Mouse (Mus musculus): ENCODE measurements around the gene Syt7. TPM values are rescaled to one million over a fixed set of nuclear protein-coding genes. Genes with fewer than 3 reads are reported as not detected.

The Syt7 gene
- total and polyA plus RNA-seq, 2 experiments from 2014 or later: 19.2 to 110 TPM

DNA sequence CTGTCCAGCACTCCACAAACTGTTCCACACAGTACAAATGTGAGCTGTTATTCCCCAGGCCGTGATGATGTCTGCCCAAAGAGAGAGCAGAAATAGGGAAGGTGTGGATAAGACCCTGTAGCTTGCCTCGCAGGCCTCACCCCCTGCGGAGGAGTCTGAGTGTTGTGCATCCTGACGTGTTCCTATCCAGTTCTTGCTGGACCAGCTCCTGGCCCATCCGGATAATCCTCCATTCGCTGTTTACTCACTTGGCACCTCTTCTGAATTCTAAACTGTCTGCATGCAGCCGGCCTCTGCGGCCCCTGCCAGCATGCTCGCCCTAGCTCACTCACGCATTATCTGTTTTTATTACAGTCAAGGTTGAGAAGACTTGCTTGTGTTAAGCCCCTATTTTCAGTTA lies 15.5 kb downstream of the Syt7 start:
- DNase-seq (no peak), ATAC-seq (peak; percentile 32; the same call in 1 of the 2 replicates)
- H3K9ac ChIP-seq: no peak overlapping the region
- TF ChIP-seq CTCF (IDR thresholded peaks at IDR 0.05; ENCODE audit: low read depth): no peak
- H3K36me3 ChIP-seq (ENCODE audit: insufficient read depth): no peaks in the 10 kb centered on the region
- 40% methylated on average over 10 of the region's 10 CpGs for WGBS
- H3K4me1 ChIP-seq (ENCODE audit: insufficient read depth): peaks cover 10% of the 10 kb centered on the region; the same call in 1 of the 2 replicates
- H3K4me2 ChIP-seq (ENCODE audit: low read depth): no peak overlapping the region
- no peaks in the 10 kb centered on the region for H3K27me3 ChIP-seq (ENCODE audit: insufficient read depth, low read length)
- H3K9me3 ChIP-seq (ENCODE audit: low read length): no peaks in the 10 kb centered on the region
- no peak overlapping the region for H3K4me3 ChIP-seq (ENCODE audit: low read depth, low read length)
- no peak overlapping the region for H3K27ac ChIP-seq (ENCODE audit: low read depth, low read length)

DNA sequence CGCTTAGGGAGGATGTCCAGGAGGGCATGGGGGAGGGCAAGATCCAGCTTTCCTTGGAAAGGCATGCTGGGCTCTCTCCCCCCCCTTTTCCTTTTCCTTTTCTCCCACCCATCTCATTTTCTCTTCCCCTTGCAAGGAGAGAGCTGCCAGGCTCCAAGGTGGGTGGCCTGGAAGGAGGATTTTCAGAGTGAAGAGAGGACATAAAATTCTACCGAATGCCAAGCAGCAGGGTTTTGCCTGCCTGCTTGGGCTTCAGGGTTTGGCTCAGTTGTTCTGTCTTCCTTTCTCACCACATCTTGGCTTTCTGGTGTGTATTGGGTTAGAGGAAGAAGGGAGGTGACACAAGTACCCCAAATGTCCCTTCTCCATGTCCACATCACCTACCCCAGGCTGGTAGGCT lies 16.0 kb downstream of the Syt7 start:
- TF ChIP-seq CTCF (IDR thresholded peaks at IDR 0.05; ENCODE audit: low read depth): no peak
- 52% methylated on average over 2 of the region's 2 CpGs for WGBS
- DNase-seq (no peak), ATAC-seq (no peak)
- Histone ChIP-seq H3K27me3 (ENCODE audit: insufficient read depth, low read length) (no peaks in the 10 kb centered on the region), H3K4me3 (ENCODE audit: low read depth, low read length) (no peak overlapping the region), H3K36me3 (ENCODE audit: insufficient read depth) (no peaks in the 10 kb centered on the region), H3K9me3 (ENCODE audit: low read length) (no peaks in the 10 kb centered on the region), H3K27ac (ENCODE audit: low read depth, low read length) (no peak overlapping the region), H3K9ac (no peak overlapping the region), H3K4me2 (ENCODE audit: low read depth) (no peak overlapping the region), H3K4me1 (ENCODE audit: insufficient read depth) (peaks cover 10% of the 10 kb centered on the region; the same call in 1 of the 2 replicates)

DNA sequence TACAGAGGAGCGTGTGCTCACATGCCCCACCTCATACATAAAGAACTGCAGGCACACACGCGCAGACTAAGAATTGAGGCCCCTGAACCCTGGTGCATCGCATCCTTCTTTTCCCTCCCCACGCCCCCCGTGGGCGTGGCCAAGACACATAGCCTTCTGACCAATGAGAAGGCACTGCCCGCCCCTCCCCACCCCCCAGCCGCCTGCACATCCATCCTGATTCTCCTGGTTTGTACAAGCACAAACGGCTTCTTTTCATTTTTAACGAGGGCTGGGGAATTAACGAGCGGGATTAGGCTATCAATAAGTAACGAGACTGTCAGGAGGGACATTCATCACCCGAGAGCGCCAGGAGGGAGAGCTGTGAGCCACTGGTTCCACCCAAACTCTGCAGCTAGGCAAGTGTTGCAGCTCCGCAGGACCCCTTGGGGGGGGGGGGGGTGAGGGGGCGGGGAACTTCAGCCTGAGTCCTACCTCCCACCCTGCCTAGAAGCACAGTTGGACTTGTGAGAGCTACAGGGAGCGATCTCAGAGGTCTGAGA lies 24.9 kb downstream of the Syt7 start:
- 1% methylated on average over 18 of the region's 19 CpGs for WGBS
- ATAC-seq: peak; percentile 92

DNA sequence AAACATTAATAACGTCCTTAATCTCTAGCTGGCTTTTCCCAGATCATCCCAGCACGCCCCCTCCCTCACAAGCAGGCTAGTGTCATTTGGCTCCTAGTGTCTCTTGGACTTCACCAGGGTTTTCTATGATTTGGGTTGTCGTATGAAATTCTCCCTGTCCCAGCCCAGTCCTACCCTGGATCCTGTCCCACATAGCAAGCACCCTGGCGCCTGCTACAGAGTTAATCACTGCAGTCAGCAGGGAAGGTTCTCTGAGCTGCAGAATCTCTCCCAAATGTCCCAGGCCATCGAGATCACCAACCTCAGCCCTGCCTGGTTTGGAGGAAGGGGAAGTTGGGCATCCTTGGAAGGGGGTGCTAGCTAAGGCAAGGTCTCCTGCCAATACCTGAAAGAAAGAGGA lies 26.6 kb downstream of the Syt7 start:
- no peaks in the 10 kb centered on the region for H3K9me3 ChIP-seq (ENCODE audit: low read length)
- no peak overlapping the region for H3K9ac ChIP-seq
- no peak for DNase-seq
- peaks cover 5% of the 10 kb centered on the region for H3K4me1 ChIP-seq (ENCODE audit: insufficient read depth)
- no peak overlapping the region for H3K4me3 ChIP-seq (ENCODE audit: low read depth, low read length)
- no peak for ATAC-seq
- no peak for TF ChIP-seq CTCF (IDR thresholded peaks at IDR 0.05; ENCODE audit: low read depth)
- no peaks in the 10 kb centered on the region for H3K27me3 ChIP-seq (ENCODE audit: insufficient read depth, low read length)
- H3K27ac ChIP-seq (ENCODE audit: low read depth, low read length): no peak overlapping the region
- H3K4me2 ChIP-seq (ENCODE audit: low read depth): no peak overlapping the region
- WGBS: 75% methylated on average over 5 of the region's 5 CpGs
- H3K36me3 ChIP-seq (ENCODE audit: insufficient read depth): peaks cover 5% of the 10 kb centered on the region; the same call in 1 of the 2 replicates

More for the DNA sequence above, 24.9 kb downstream of the Syt7 start:
- Histone ChIP-seq H3K9me3 (ENCODE audit: low read length) (no peaks in the 10 kb centered on the region), H3K27ac (ENCODE audit: low read depth, low read length) (0 out of 2 replicates have a peak overlapping the region, but pooled peaks have one; percentile 21), H3K4me3 (ENCODE audit: low read depth, low read length) (peak overlapping the region; percentile 28), H3K9ac (peak overlapping the region; percentile 49), H3K4me1 (ENCODE audit: insufficient read depth) (peaks cover 5% of the 10 kb centered on the region), H3K27me3 (ENCODE audit: insufficient read depth, low read length) (no peaks in the 10 kb centered on the region), H3K4me2 (ENCODE audit: low read depth) (peak overlapping the region; percentile 49), H3K36me3 (ENCODE audit: insufficient read depth) (peaks cover 5% of the 10 kb centered on the region; the same call in 1 of the 2 replicates)
- peak; percentile 86 for DNase-seq
- TF ChIP-seq CTCF (IDR thresholded peaks at IDR 0.05; ENCODE audit: low read depth): no peak

DNA sequence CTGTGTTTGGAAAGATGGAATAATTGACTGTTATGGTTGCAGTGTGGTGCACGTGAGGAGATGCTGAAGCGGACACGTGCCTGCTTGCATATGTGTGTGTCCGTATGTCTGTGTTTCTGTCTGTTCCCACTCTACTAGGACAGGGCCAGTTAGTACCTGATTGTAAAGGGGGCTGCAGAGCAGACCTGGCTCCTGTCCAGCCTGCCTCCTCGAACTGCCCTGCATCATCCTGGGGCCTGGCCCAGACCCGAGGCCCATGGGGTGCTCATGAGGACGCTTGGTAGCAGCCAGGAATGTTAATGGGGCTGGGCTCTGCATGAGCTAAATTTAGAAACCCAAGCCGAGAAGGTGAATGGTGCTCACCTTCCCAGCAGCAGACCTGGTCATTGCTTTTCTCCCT lies 28.0 kb downstream of the Syt7 start:
- H3K4me1 ChIP-seq (ENCODE audit: insufficient read depth): peaks cover 5% of the 10 kb centered on the region
- H3K4me2 ChIP-seq (ENCODE audit: low read depth): no peak overlapping the region
- no peaks in the 10 kb centered on the region for H3K27me3 ChIP-seq (ENCODE audit: insufficient read depth, low read length)
- H3K9ac ChIP-seq: no peak overlapping the region
- DNase-seq (no peak), ATAC-seq (no peak)
- no peaks in the 10 kb centered on the region for H3K9me3 ChIP-seq (ENCODE audit: low read length)
- peaks cover 5% of the 10 kb centered on the region; the same call in 1 of the 2 replicates for H3K36me3 ChIP-seq (ENCODE audit: insufficient read depth)
- TF ChIP-seq CTCF (IDR thresholded peaks at IDR 0.05; ENCODE audit: low read depth): no peak
- H3K4me3 ChIP-seq (ENCODE audit: low read depth, low read length): no peak overlapping the region
- H3K27ac ChIP-seq (ENCODE audit: low read depth, low read length): no peak overlapping the region
- 49% methylated on average over 8 of the region's 8 CpGs for WGBS

DNA sequence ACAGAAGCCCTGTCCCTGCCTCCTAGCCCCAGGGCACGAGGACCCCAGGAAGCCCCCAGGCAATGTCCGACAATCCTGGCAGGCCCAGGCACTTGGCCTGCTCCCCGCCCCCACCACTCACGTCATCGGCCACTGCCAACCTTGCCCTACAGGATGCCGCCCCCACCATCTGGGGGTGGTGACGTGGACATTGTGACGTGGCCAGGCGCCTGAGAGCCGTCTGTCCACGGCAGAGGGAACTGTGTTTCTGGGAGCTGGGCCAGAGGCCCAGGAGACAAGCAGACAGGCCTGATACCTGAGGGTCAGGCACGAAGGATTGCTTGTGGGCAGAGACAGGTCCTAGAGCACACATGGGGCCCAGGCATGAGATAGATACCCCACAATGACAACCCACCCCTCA lies 28.5 kb downstream of the Syt7 start:
- no peaks in the 10 kb centered on the region for H3K27me3 ChIP-seq (ENCODE audit: insufficient read depth, low read length)
- H3K4me3 ChIP-seq (ENCODE audit: low read depth, low read length): no peak overlapping the region
- H3K9me3 ChIP-seq (ENCODE audit: low read length): no peaks in the 10 kb centered on the region
- DNase-seq (no peak), ATAC-seq (no peak)
- no peak for TF ChIP-seq CTCF (IDR thresholded peaks at IDR 0.05; ENCODE audit: low read depth)
- H3K36me3 ChIP-seq (ENCODE audit: insufficient read depth): peaks cover 5% of the 10 kb centered on the region; the same call in 1 of the 2 replicates
- no peak overlapping the region for H3K27ac ChIP-seq (ENCODE audit: low read depth, low read length)
- 60% methylated on average over 12 of the region's 12 CpGs for WGBS
- H3K9ac ChIP-seq: no peak overlapping the region
- no peak overlapping the region for H3K4me2 ChIP-seq (ENCODE audit: low read depth)
- peaks cover 5% of the 10 kb centered on the region for H3K4me1 ChIP-seq (ENCODE audit: insufficient read depth)
